Mouse (Mus musculus) bone marrow macrophage, adult 2 months (primary cell): ENCODE results near the gene Tcp11x2.

Experiments
- CTCF ChIP-seq: IDR thresholded peaks from 2 replicates; pipeline ENCODE4 v1.5.1; 2012; ENCODE audit warnings: low read depth, mild to moderate bottlenecking, low read length, moderate library complexity
- POLR2A ChIP-seq: IDR thresholded peaks from 2 replicates; pipeline ENCODE4 v1.6.1; 2012; ENCODE audit warnings: mild to moderate bottlenecking, low read depth, low read length, borderline replicate concordance

GRCm38 (mm10) chrX:135743056-135743355, 49.4 kb upstream of the Tcp11x2 start:
- TF ChIP-seq CTCF = no peak
- TF ChIP-seq POLR2A = no peak
